Mouse (Mus musculus): ENCODE measurements at regions not wholly inside any gene's neighbourhood (a gene's known extent, or its start where the extent isn't known, plus 50 kb on each side); places are given as distances from the start of the nearest gene placed in this dataset.

DNA sequence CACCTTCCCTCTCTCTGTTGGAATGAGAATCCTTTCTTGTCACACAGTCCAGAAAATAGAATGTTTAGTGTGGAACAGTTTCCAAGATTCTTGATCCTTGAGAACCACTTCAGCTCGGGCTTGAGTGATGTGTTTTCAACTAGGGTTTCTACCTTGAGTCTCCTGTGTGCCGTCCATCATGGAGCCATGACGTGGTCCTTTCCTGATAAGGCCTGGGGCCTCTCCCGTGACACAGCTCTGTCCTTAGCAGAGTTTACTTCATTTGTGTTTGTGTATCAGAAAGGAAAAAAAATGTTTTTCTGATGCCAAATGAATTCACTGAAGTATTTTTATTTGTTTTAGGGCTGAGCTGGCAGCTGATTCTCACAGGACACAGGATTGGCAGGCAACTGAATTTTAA lies 148.6 kb downstream of the Mettl11b start:
- Histone ChIP-seq H3K9me3 (no peaks in the 10 kb centered on the region), H3K4me1 (no peaks in the 10 kb centered on the region), H3K36me3 (no peaks in the 10 kb centered on the region), H3K4me3 (no peak overlapping the region), H3K9ac (no peak overlapping the region), H3K27ac (no peak overlapping the region), H3K4me2 (replicated peaks) (no peak overlapping the region), H3K27me3 (replicated peaks) (no peaks in the 10 kb centered on the region)
- 87% methylated on average over 4 of the region's 4 CpGs for WGBS
- ATAC-seq (ENCODE audit: low FRiP score, low read depth): no peak

DNA sequence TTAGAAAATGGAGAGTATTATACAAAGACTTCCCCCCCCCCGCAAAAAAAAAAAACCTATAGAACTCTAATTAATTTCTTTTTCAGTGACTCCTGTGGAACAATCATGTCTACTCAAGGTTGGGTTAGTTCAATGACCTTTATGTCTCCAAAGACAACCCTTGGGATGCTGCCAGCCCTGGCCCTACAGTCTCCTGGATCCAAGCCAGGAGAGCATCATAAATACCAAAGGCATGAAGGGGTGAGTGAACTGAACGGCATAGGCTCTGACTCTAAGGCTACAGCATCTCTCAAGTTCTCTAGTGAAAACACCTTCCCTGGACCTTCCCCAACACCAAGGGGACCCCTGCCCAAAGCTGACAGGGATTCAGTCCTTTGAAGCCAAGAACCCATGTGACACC lies 149.4 kb downstream of the Mettl11b start:
- no peak for ATAC-seq (ENCODE audit: low FRiP score, low read depth)
- Histone ChIP-seq H3K4me3 (no peak overlapping the region), H3K27me3 (replicated peaks) (no peaks in the 10 kb centered on the region), H3K4me1 (no peaks in the 10 kb centered on the region), H3K4me2 (replicated peaks) (no peak overlapping the region), H3K9me3 (no peaks in the 10 kb centered on the region), H3K36me3 (no peaks in the 10 kb centered on the region), H3K27ac (no peak overlapping the region), H3K9ac (no peak overlapping the region)
- 69% methylated on average over 2 of the region's 2 CpGs for WGBS

DNA sequence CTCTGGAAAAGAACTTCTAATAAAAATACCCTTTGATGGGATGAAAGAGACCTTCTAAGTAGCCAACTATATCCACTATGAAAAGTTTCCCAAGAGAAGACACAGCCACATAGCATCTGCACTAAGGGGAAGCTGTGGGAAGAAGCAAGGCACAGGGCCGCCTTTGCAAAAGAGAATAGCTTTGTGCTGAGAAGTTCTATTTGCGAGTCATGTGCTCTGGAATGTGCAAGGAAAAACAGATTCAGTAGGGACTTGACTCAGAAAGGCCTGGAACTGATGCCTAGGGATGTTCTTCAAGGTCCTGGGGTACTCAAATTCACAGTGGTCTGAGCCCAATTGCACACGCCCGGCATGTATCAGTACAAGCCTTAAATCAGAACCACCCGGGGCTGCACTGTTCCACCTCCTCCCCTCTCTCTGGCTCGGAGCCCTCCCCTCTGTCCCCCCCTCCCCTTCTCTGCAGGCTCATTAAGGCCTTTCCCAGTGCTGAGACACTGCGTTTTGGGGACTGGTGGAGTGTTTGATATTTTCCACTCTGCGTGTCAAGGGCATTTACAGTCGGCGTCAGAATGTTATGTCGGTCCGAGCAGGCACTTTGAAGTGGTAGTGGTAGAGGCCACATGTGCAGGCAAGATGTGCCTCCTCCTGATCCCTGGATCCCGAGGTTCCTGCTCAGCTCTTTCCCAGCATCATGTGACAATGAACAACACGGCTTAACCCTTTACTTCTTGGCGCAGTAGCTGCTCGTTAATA lies 150.4 kb downstream of the Mettl11b start:
- H3K9me3 ChIP-seq: no peaks in the 10 kb centered on the region
- no peak for ATAC-seq (ENCODE audit: low FRiP score, low read depth)
- no peak overlapping the region for H3K4me2 ChIP-seq (replicated peaks)
- 64% methylated on average over 16 of the region's 16 CpGs for WGBS
- H3K4me3 ChIP-seq: no peak overlapping the region
- H3K36me3 ChIP-seq: no peaks in the 10 kb centered on the region
- H3K27ac ChIP-seq: no peak overlapping the region
- no peaks in the 10 kb centered on the region for H3K4me1 ChIP-seq
- no peak overlapping the region for H3K9ac ChIP-seq
- H3K27me3 ChIP-seq (replicated peaks): no peaks in the 10 kb centered on the region

DNA sequence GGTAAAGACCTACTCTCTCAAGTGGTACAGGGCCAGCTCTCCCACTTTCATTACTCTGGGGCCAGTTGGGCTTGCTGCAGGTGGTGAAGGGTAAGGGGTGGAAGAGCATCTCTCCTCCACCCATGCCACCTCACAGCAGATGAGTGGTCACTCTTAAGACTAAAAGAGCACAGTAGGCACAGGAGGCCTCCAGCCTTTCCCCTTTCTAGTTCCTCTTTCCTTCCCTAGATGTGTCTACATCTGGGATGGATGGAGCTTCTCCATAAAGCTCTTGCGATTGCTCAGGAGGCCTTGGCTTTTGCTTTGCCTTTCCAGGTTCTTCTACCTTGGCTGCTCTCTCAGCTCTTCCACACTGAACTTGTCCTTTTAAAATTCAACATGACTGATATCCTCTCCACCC lies 151.5 kb downstream of the Mettl11b start:
- Histone ChIP-seq H3K36me3 (no peaks in the 10 kb centered on the region), H3K9me3 (no peaks in the 10 kb centered on the region), H3K4me1 (no peaks in the 10 kb centered on the region), H3K9ac (no peak overlapping the region), H3K27ac (no peak overlapping the region), H3K4me3 (no peak overlapping the region), H3K4me2 (replicated peaks) (no peak overlapping the region), H3K27me3 (replicated peaks) (no peaks in the 10 kb centered on the region)
- 100% methylated on average over 1 of the region's 1 CpGs for WGBS
- no peak for ATAC-seq (ENCODE audit: low FRiP score, low read depth)

DNA sequence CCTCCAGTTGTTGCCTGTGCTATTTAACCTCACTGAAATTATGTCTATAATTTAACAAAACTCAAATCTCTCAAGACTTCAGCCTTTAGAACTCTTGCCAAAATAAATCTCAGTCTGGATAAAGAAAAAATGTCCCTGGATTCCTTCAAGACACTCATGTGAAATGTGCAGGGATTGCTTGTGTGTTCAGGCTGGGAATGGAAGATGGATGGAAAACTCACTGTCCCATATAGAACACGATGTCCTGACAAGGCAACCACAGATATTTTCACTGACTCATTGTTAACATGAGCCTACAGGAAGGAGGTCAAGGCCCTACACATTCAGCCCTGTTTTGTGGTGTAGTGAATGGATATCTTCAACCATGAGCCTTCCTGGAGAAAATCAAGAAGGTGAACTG lies 160.3 kb upstream of the Gorab start:
- Histone ChIP-seq H3K27ac (no peak overlapping the region), H3K4me2 (replicated peaks) (no peak overlapping the region), H3K9ac (no peak overlapping the region), H3K4me3 (no peak overlapping the region), H3K4me1 (no peaks in the 10 kb centered on the region), H3K9me3 (no peaks in the 10 kb centered on the region), H3K36me3 (no peaks in the 10 kb centered on the region), H3K27me3 (replicated peaks) (no peaks in the 10 kb centered on the region)
- WGBS: 70% methylated on average over 1 of the region's 1 CpGs
- no peak for ATAC-seq (ENCODE audit: low FRiP score, low read depth)

DNA sequence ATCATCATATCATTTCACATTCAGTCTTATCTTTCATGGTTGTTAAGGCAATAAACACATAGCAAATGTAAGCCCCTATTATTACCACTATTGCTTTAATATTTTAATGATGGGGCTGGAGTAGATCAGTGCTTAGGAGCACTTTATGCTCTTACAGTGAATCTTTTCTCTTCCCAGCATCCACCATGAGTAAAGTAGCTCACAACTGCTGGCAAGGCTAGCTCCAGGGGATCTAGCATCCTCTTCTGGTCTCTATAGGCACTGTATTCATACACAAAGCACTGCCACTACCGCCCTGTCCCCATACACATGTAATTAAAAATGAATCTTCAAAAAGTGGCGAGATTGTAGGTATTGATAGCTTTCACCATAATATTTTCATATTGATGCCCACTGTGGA lies 159.6 kb upstream of the Gorab start:
- Histone ChIP-seq H3K4me3 (no peak overlapping the region), H3K9ac (no peak overlapping the region), H3K4me2 (replicated peaks) (no peak overlapping the region), H3K27me3 (replicated peaks) (no peaks in the 10 kb centered on the region), H3K27ac (no peak overlapping the region), H3K9me3 (no peaks in the 10 kb centered on the region), H3K36me3 (no peaks in the 10 kb centered on the region), H3K4me1 (no peaks in the 10 kb centered on the region)
- ATAC-seq (ENCODE audit: low FRiP score, low read depth): no peak
- WGBS: 87% methylated on average over 2 of the region's 2 CpGs

DNA sequence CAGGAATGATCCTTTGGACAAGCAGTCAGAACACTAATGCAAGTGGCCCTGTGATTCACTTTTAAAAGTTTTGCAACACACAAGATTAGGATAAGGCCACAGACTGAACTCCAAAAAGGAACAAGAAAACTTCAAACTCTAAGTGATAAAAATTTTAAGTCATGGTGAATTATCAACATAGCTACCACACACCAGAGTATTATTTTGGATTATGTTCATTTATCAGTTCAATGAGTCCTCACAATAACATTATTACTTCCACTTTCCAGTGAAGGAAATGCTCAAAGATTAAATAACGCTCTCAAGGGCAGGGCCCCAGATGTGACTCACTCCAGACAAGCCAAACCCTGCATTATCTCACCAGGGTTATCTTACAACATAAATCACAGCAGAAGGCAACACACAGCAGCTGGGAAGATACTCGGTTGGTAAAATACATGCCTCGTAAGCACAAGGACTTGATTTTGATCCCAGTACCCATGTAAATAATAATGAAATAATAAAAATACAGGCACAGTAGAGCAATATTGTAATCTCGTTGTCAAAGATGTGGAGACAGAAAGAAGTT lies 158.8 kb upstream of the Gorab start:
- H3K36me3 ChIP-seq: no peaks in the 10 kb centered on the region
- H3K4me3 ChIP-seq: no peak overlapping the region
- no peak overlapping the region for H3K27ac ChIP-seq
- WGBS: 73% methylated on average over 4 of the region's 4 CpGs
- H3K4me1 ChIP-seq: no peaks in the 10 kb centered on the region
- no peak overlapping the region for H3K4me2 ChIP-seq (replicated peaks)
- no peaks in the 10 kb centered on the region for H3K27me3 ChIP-seq (replicated peaks)
- no peak for ATAC-seq (ENCODE audit: low FRiP score, low read depth)
- H3K9ac ChIP-seq: no peak overlapping the region
- no peaks in the 10 kb centered on the region for H3K9me3 ChIP-seq

DNA sequence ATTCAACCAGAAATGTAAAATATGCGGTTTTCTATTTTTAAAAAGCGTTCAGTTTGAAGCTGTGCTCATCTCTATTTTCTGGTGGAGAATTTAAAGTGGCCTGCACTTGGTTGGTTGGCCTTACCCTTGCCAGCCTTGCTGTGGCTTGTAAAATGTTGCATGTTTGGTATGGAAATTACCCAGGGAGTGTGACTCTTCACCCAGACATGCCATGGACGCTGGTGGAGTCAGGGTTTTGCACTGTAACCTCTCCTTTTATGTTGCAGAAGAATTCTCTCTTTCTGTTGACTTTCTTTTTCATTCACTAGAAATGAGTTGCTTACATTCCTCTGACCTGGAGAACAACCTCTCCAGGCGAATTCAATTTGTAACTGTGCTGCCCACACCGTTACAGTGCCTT lies 157.5 kb upstream of the Gorab start:
- H3K4me1 ChIP-seq: no peaks in the 10 kb centered on the region
- 70% methylated on average over 5 of the region's 5 CpGs for WGBS
- no peaks in the 10 kb centered on the region for H3K27me3 ChIP-seq (replicated peaks)
- no peak overlapping the region for H3K4me2 ChIP-seq (replicated peaks)
- H3K27ac ChIP-seq: no peak overlapping the region
- H3K36me3 ChIP-seq: no peaks in the 10 kb centered on the region
- no peaks in the 10 kb centered on the region for H3K9me3 ChIP-seq
- no peak for ATAC-seq (ENCODE audit: low FRiP score, low read depth)
- no peak overlapping the region for H3K9ac ChIP-seq
- H3K4me3 ChIP-seq: no peak overlapping the region

DNA sequence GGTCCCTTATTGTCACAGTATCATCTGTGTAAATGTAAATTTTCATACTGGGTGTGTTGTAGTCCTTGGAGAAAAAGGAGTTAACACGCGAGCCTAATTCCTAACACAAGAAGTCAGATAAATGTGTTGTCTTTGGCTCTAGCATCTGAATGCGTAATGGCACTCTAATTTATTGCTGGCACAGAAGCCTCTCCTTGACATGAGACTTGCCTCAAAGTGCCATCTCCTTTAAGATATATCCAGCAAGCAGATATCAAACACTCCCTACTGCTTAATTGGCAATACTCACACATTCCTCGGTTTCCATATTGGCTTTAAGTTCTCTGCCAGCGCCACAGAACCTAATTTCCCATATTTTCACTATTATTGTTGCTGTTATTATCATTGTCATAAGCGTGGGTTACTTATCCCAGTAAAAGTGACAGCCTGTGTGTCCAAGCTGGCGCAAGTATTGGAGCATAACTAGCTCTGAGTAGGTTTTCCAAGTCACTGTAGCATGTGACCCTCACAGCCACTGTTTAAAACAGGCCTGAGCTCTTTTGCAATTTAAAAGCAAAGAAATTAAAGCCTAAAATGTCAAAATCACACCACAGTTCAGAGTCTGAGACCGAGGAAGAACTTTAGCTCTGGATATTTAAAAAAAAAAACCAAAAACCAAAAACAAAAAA lies 156.9 kb upstream of the Gorab start:
- WGBS: 85% methylated on average over 8 of the region's 8 CpGs
- H3K4me3 ChIP-seq: no peak overlapping the region
- no peak overlapping the region for H3K27ac ChIP-seq
- no peaks in the 10 kb centered on the region for H3K9me3 ChIP-seq
- no peaks in the 10 kb centered on the region for H3K4me1 ChIP-seq
- no peak overlapping the region for H3K9ac ChIP-seq
- H3K36me3 ChIP-seq: no peaks in the 10 kb centered on the region
- no peak for ATAC-seq (ENCODE audit: low FRiP score, low read depth)
- H3K4me2 ChIP-seq (replicated peaks): no peak overlapping the region
- H3K27me3 ChIP-seq (replicated peaks): no peaks in the 10 kb centered on the region

DNA sequence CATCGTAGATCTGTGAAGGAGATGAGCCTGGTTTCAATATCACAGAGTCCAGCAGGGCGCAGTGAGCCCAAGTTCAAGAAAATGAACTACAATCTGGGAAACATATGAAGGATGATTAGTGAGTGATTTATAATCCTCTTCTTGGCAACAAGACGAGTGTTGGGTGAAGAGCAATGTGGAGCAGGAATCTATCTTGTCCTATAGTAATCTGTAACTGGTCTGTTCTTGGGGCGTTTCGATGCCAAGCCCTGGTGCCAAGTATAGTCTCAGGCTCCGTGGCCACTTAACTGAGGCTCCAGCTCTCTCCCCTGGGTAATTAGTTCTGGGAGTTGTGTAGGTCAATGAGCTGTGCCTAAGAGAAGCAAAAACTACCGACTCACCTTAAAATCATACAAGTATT lies 154.4 kb upstream of the Gorab start:
- no peak for ATAC-seq (ENCODE audit: low FRiP score, low read depth)
- H3K4me1 ChIP-seq: no peaks in the 10 kb centered on the region
- no peak overlapping the region for H3K27ac ChIP-seq
- H3K9ac ChIP-seq: no peak overlapping the region
- no peaks in the 10 kb centered on the region for H3K27me3 ChIP-seq (replicated peaks)
- no peak overlapping the region for H3K4me3 ChIP-seq
- no peaks in the 10 kb centered on the region for H3K36me3 ChIP-seq
- no peaks in the 10 kb centered on the region for H3K9me3 ChIP-seq
- 89% methylated on average over 7 of the region's 7 CpGs for WGBS
- H3K4me2 ChIP-seq (replicated peaks): no peak overlapping the region

DNA sequence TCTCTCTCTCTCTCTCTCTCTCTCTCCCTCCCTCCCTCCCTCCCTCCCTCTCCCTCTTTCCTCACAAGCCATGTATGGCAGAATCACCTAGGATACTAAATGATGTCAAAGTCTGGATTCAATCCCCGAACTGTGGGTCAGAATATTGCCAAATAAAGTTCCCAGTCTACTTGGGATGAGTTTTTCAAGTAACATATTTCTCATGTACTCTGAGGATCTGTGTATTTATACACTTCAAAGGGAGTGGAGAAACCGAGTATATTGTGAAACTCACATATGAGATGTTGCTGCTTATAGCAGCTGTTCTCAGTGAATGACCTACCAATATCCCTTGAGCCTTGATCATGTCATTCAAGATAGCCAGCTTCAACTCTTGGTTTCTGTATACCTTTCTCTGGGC lies 151.7 kb upstream of the Gorab start:
- H3K4me2 ChIP-seq (replicated peaks): no peak overlapping the region
- H3K9ac ChIP-seq: no peak overlapping the region
- H3K4me3 ChIP-seq: no peak overlapping the region
- H3K9me3 ChIP-seq: no peaks in the 10 kb centered on the region
- H3K36me3 ChIP-seq: no peaks in the 10 kb centered on the region
- ATAC-seq (ENCODE audit: low FRiP score, low read depth): no peak
- no peaks in the 10 kb centered on the region for H3K27me3 ChIP-seq (replicated peaks)
- H3K4me1 ChIP-seq: no peaks in the 10 kb centered on the region
- no peak overlapping the region for H3K27ac ChIP-seq
- WGBS: 85% methylated on average over 2 of the region's 2 CpGs

DNA sequence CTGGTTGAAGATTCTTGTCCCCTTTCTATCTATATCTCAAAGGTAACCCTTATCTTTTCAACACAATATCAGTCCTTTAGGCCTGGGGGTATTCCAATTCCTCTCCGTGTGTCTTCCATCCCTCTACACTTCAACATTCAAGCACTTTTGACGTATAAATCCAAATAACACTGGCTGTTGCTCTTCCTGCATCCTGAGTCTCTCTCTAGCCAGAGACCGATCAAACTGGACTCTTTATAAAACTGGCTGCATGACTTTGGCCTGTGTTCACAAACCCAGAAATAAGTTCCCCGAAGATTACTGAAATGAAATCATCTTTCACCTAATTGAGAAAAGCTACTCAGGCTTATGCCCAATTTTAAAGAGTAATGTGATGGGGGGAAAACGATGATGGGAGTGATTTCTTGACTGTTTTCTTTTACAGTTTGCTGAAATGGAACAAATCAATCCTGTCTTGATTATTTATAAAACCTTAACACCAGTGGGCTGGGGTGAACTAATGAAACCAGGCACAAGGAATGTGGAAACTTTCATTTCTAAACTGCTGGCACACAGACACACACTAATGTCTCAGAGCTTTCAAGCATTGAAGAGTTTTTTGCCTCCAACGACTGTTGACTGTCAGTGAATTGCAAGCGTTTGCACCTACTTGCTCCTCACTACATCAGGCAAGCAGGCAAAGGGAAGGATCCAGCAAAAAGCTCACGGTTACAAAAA lies 135.5 kb upstream of the Gorab start:
- H3K27ac ChIP-seq: no peak overlapping the region
- WGBS: 84% methylated on average over 8 of the region's 8 CpGs
- no peaks in the 10 kb centered on the region for H3K36me3 ChIP-seq
- H3K9ac ChIP-seq: no peak overlapping the region
- no peaks in the 10 kb centered on the region for H3K4me1 ChIP-seq
- H3K27me3 ChIP-seq (replicated peaks): no peaks in the 10 kb centered on the region
- no peaks in the 10 kb centered on the region for H3K9me3 ChIP-seq
- no peak for ATAC-seq (ENCODE audit: low FRiP score, low read depth)
- H3K4me2 ChIP-seq (replicated peaks): no peak overlapping the region
- H3K4me3 ChIP-seq: no peak overlapping the region
